Mouse (Mus musculus): Measurements from ENCODE around the gene Lman1l.

DNA sequence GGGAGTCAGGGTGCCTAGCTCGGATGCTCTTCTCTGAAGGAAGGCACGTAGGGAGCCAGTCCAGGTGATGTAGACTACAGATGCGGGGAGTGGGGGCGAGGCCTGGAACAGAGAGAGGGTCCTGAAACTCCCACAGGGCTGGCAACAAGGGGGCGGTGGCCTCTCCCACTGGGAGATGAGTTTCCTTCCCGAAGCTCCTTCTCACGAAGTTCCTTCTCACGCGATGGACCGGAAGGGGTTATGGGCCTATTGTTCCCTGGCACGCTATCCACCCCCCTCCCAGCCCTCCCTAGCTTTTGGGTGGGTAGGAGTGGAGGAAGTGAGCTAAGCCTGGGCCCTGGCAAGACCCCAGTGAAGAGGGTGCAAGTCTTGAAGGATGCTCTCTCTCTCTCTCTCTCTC lies 47.2 kb upstream of the Lman1l start:
- TF ChIP-seq CTCF (IDR thresholded peaks at IDR 0.05; ENCODE audit: low read depth, low read length) (no peak), POLR2A (IDR thresholded peaks at IDR 0.05; ENCODE audit: insufficient read depth, low read length) (no peak)
